Mouse (Mus musculus) myocyte (in vitro differentiated cells): ENCODE results near the gene Ccnb1. TPM values are rescaled to one million over a fixed set of nuclear protein-coding genes. Genes with fewer than 3 reads are reported as not detected.
"Not testable (repeated sequence)": the region's sequence is repeated elsewhere in the genome, so short reads cannot be mapped to it uniquely, and the experiment has no call there.

Experiments used
- H3K27me3 ChIP-seq: one replicate; pipeline ENCODE4 v1.6.1; 2011; ENCODE audit not compliant: control insufficient read depth, insufficient read depth, insufficient read length
- H3K36me3 ChIP-seq: one replicate; pipeline ENCODE4 v1.6.1; 2011; ENCODE audit not compliant: control insufficient read depth, insufficient read depth
- H3K4me2 ChIP-seq: one replicate; pipeline ENCODE4 v1.6.1; 2011; ENCODE audit warnings: low read depth, control low read depth
- H3K4me3 ChIP-seq: one replicate; pipeline ENCODE4 v1.5.1; 2011; ENCODE audit warnings: mild to moderate bottlenecking, control low read depth, moderate library complexity
- H3K79me2 ChIP-seq: one replicate; pipeline ENCODE4 v1.6.1; 2011; ENCODE audit not compliant: control insufficient read depth, insufficient read depth
- H3ac ChIP-seq: one replicate; pipeline ENCODE4 v1.6.1; 2011; ENCODE audit not compliant: control insufficient read depth, insufficient read length
- CEBPB ChIP-seq: IDR thresholded peaks from 2 replicates; pipeline ENCODE4 v1.6.1; 2011; ENCODE audit warnings: mild to moderate bottlenecking, moderate library complexity; ENCODE audit not compliant: poor library complexity, insufficient read depth, severe bottlenecking
- E2F4 ChIP-seq: IDR thresholded peaks from one replicate; pipeline ENCODE4 v1.6.1; 2011; ENCODE audit warnings: mild to moderate bottlenecking, control low read depth, moderate library complexity; ENCODE audit not compliant: insufficient read depth
- MAX ChIP-seq: IDR thresholded peaks from one replicate; pipeline ENCODE4 v1.6.1; 2011; ENCODE audit warnings: low read depth, mild to moderate bottlenecking, control low read depth
- MYOD1 ChIP-seq, 3 experiments: IDR thresholded peaks; one replicate each; pipeline ENCODE4 v1.6.1; 2011; ENCODE audit warnings: control low read depth in 2 of 3, low read depth in 2 of 3, mild to moderate bottlenecking in 2 of 3, moderate library complexity in 1 of 3; ENCODE audit not compliant: insufficient read length in 2 of 3, control insufficient read depth in 1 of 3
- MYOG ChIP-seq, 3 experiments: IDR thresholded peaks; one replicate each; pipeline ENCODE4 v1.6.1; 2011; ENCODE audit warnings: control low read depth in 2 of 3, low read depth in 2 of 3, mild to moderate bottlenecking in 2 of 3; ENCODE audit not compliant: insufficient read length in 2 of 3, control insufficient read depth in 1 of 3, insufficient read depth in 1 of 3
- POLR2A ChIP-seq: IDR thresholded peaks from one replicate; pipeline ENCODE4 v1.6.1; 2011; ENCODE audit warnings: low read depth, mild to moderate bottlenecking, control low read depth, moderate library complexity; ENCODE audit not compliant: insufficient read length
- POLR2AphosphoS2 ChIP-seq: IDR thresholded peaks from one replicate; pipeline ENCODE4 v1.6.1; 2011; ENCODE audit warnings: low read depth, control low read depth; ENCODE audit not compliant: insufficient read length
- REST ChIP-seq: IDR thresholded peaks from one replicate; pipeline ENCODE4 v1.6.1; 2011; ENCODE audit warnings: mild to moderate bottlenecking, control low read depth, moderate library complexity; ENCODE audit not compliant: insufficient read depth, insufficient read length
- SRF ChIP-seq: IDR thresholded peaks from one replicate; pipeline ENCODE4 v1.6.1; 2011; ENCODE audit warnings: low read depth; ENCODE audit not compliant: control insufficient read depth, insufficient read length
- TCF12 ChIP-seq: IDR thresholded peaks from one replicate; pipeline ENCODE4 v1.6.1; 2011; ENCODE audit warnings: mild to moderate bottlenecking, control low read depth; ENCODE audit not compliant: poor library complexity, insufficient read depth, severe bottlenecking
- TCF3 ChIP-seq: IDR thresholded peaks from one replicate; pipeline ENCODE4 v1.6.1; 2011; ENCODE audit warnings: low read depth, control low read depth; ENCODE audit not compliant: insufficient read length
- USF1 ChIP-seq: IDR thresholded peaks from one replicate; pipeline ENCODE4 v1.6.1; 2011; ENCODE audit warnings: low read depth, mild to moderate bottlenecking, control low read depth, moderate library complexity
- polyA plus RNA-seq: library from polyadenylated mRNA; unstranded; fragments of >200 nt; fragmentation: generic; extraction: Trizol; gene quantifications from one replicate; pipeline ENCODE4 v1.2.1, GENCODE M21; 2012; ENCODE audit warnings: missing spikeins

The Ccnb1 gene
- polyA plus RNA-seq, 1 experiment = 45.4 TPM

- no peaks in the 10 kb centered on the region for H3K36me3 ChIP-seq
- peaks cover 31% of the 10 kb centered on the region for H3K79me2 ChIP-seq
- H3K27me3 ChIP-seq = no peaks in the 10 kb centered on the region
- peak within 1 kb of the TSS; percentile 3 for H3ac ChIP-seq
- H3K4me2 ChIP-seq = peak within 1 kb of the TSS; percentile 94
- TF ChIP-seq POLR2A (peak; percentile 81), POLR2AphosphoS2 (peak; percentile 84), E2F4 (peak; percentile 18), SRF (no peak), REST (no peak), MYOD1 (IDR thresholded peaks at IDR 0.05; ENCODE audit: control insufficient read depth in 1 of 3, insufficient read length in 2 of 3, low read depth in 2 of 3) (no peak)
- H3K4me3 ChIP-seq = peak within 1 kb of the TSS; percentile 66
Measured at GRCm38 (mm10) chr13:100744036-100744744, 42.2 kb downstream of the Ccnb1 start, which contains the start of gene Mrps36. Gene Mrps36 (minus strand): TSS chr13:100744659.

- H3K4me2 ChIP-seq = peak overlapping the region; percentile 94
- H3K79me2 ChIP-seq = peaks cover 31% of the 10 kb centered on the region
- H3K4me3 ChIP-seq = peak overlapping the region; percentile 66
- no peaks in the 10 kb centered on the region for H3K27me3 ChIP-seq
- peak overlapping the region; percentile 3 for H3ac ChIP-seq
- no peaks in the 10 kb centered on the region for H3K36me3 ChIP-seq
- TF ChIP-seq POLR2AphosphoS2 = no peak
- no peak for TF ChIP-seq USF1
- no peak for TF ChIP-seq MYOD1 (IDR thresholded peaks at IDR 0.05; ENCODE audit: control insufficient read depth in 1 of 3, insufficient read length in 2 of 3, low read depth in 2 of 3)
- no peak for TF ChIP-seq SRF
- no peak for TF ChIP-seq TCF3
- TF ChIP-seq POLR2A = no peak
Measured at GRCm38 (mm10) chr13:100743346-100744035, 42.9 kb downstream of the Ccnb1 start.

GRCm38 (mm10) chr13:100742831-100743230, 43.5 kb downstream of the Ccnb1 start:
- no peak overlapping the region for H3ac ChIP-seq
- H3K79me2 ChIP-seq = peaks cover 31% of the 10 kb centered on the region
- H3K36me3 ChIP-seq = no peaks in the 10 kb centered on the region
- no peaks in the 10 kb centered on the region for H3K27me3 ChIP-seq
- no peak overlapping the region for H3K4me3 ChIP-seq
- H3K4me2 ChIP-seq = no peak overlapping the region
- TF ChIP-seq TCF12 (no peak), TCF3 (no peak), MYOG (IDR thresholded peaks at IDR 0.05; ENCODE audit: control insufficient read depth in 1 of 3, insufficient read depth in 1 of 3, insufficient read length in 2 of 3, low read depth in 2 of 3) (no peak), REST (no peak), E2F4 (no peak), CEBPB (no peak), MYOD1 (IDR thresholded peaks at IDR 0.05; ENCODE audit: control insufficient read depth in 1 of 3, insufficient read length in 2 of 3, low read depth in 2 of 3) (no peak), USF1 (no peak), POLR2A (no peak)

GRCm38 (mm10) chr13:100732756-100733155, 53.6 kb downstream of the Ccnb1 start:
- Histone ChIP-seq H3K4me2 (no peak overlapping the region), H3K36me3 (peaks cover 21% of the 10 kb centered on the region), H3ac (no peak overlapping the region), H3K79me2 (peaks cover 29% of the 10 kb centered on the region), H3K27me3 (no peaks in the 10 kb centered on the region), H3K4me3 (no peak overlapping the region)
- TF ChIP-seq E2F4 (no peak), MYOD1 (IDR thresholded peaks at IDR 0.05; ENCODE audit: control insufficient read depth in 1 of 3, insufficient read length in 2 of 3, low read depth in 2 of 3) (no peak), CEBPB (no peak), POLR2AphosphoS2 (no peak), REST (no peak), MAX (no peak), MYOG (IDR thresholded peaks at IDR 0.05; ENCODE audit: control insufficient read depth in 1 of 3, insufficient read depth in 1 of 3, insufficient read length in 2 of 3, low read depth in 2 of 3) (no peak), TCF12 (no peak), POLR2A (no peak), SRF (no peak), TCF3 (no peak), USF1 (no peak)

GRCm38 (mm10) chr13:100731462-100732046, 54.8 kb downstream of the Ccnb1 start:
- H3K27me3 ChIP-seq, H3ac ChIP-seq: not testable (repeated sequence)
- H3K4me2 ChIP-seq = peak overlapping the region; percentile 85
- H3K36me3 ChIP-seq = peaks cover 26% of the 10 kb centered on the region
- peaks cover 41% of the 10 kb centered on the region for H3K79me2 ChIP-seq
- peak overlapping the region; percentile 95 for H3K4me3 ChIP-seq
